ENCODE assay signal across 38 mouse cellular contexts in genomic region chr1:36591408-36591807, GRCm38 (mm10). TPM values are rescaled to one million over a fixed set of nuclear protein-coding genes. Genes with fewer than 3 reads are reported as not detected.
A peak's percentile ranks its signal among the peaks of the same experiment; 100 is the strongest.
DNase-seq lines count a peak whose midpoint lies in the region.
"Had no signal": no experiment of that assay in that cellular context is flagged by ENCODE, and none has a peak within 500 bp of the region (broad histone marks: within the 10 kb centered on the region; RNA-seq: fewer than 3 reads in every experiment).

No protein-coding gene starts in this region.

- H3K4me3 ChIP-seq in heart, embryonic 10.5 days: no peak overlapping the region
- no peak overlapping the region for H3K4me3 ChIP-seq in limb, embryonic 10.5 days
- H3K4me3 ChIP-seq: embryonic facial prominence, embryonic 13.5 days; forebrain, embryonic 10.5 days; heart, embryonic 12.5 days; hindbrain, embryonic 12.5 days; intestine, embryonic 15.5 days; limb, embryonic 15.5 days; stomach, embryonic 15.5 days had no signal

- peaks cover 74% of the 10 kb centered on the region for H3K4me1 ChIP-seq in heart, embryonic 10.5 days
- H3K4me1 ChIP-seq in limb, embryonic 10.5 days: peaks cover 70% of the 10 kb centered on the region

- 47% methylated on average over 2 of the region's 2 CpGs for WGBS in heart, embryonic 10.5 days
- WGBS in limb, embryonic 10.5 days: 87% methylated on average over 2 of the region's 2 CpGs

- H3K36me3 ChIP-seq in heart, embryonic 10.5 days: no peaks in the 10 kb centered on the region
- H3K36me3 ChIP-seq in limb, embryonic 10.5 days: no peaks in the 10 kb centered on the region
- H3K36me3 ChIP-seq: embryonic facial prominence, embryonic 13.5 days; forebrain, embryonic 10.5 days; G1E; heart, embryonic 12.5 days; hindbrain, embryonic 12.5 days; intestine, embryonic 15.5 days; limb, embryonic 15.5 days; stomach, embryonic 15.5 days had no signal

- H3K9me3 ChIP-seq in heart, embryonic 10.5 days: no peaks in the 10 kb centered on the region
- H3K9me3 ChIP-seq in limb, embryonic 10.5 days (replicated peaks): no peaks in the 10 kb centered on the region
- H3K9me3 ChIP-seq: embryonic facial prominence, embryonic 13.5 days; forebrain, embryonic 10.5 days; G1E; heart, embryonic 12.5 days; hindbrain, embryonic 12.5 days; intestine, embryonic 15.5 days; limb, embryonic 15.5 days; stomach, embryonic 15.5 days had no signal

- DNase-seq in heart, embryonic 10.5 days (ENCODE audit: low spot score): no peak
- no peak for DNase-seq in heart, postnatal 36 days
- peak; percentile 89 for DNase-seq in A20 (ENCODE audit: low read depth, low spot score)
- no peak for DNase-seq in limb, embryonic 10.5 days (ENCODE audit: low spot score)
- DNase-seq in thymus, postnatal 0 days (ENCODE audit: low spot score): peak; percentile 67
- no peak for DNase-seq in kidney, adult 9 months
- no peak for DNase-seq in right cerebral cortex, adult 18-20 months
- no peak for DNase-seq in kidney, postnatal 36 days
- DNase-seq: adrenal gland, postnatal 14 days; cerebellum, adult 11 months; cerebellum, adult 9-10 months; cerebellum, postnatal 36 days; embryo, embryonic 11 days; gastrocnemius, postnatal 14 days; heart, adult 18-20 months; kidney, adult 2 months; layer of hippocampus, postnatal 36 days; left cerebral cortex, postnatal 4 days; lung, adult 2 months; lung, postnatal 10 days; right cerebral cortex, postnatal 4 days had no signal

- no peaks in the 10 kb centered on the region for H3K27me3 ChIP-seq in heart, embryonic 10.5 days (ENCODE audit: insufficient read depth, poor library complexity, severe bottlenecking)
- H3K27me3 ChIP-seq in limb, embryonic 10.5 days (ENCODE audit: low read depth, poor library complexity, severe bottlenecking): no peaks in the 10 kb centered on the region
- H3K27me3 ChIP-seq: embryonic facial prominence, embryonic 13.5 days; heart, embryonic 12.5 days; hindbrain, embryonic 12.5 days; intestine, embryonic 15.5 days; limb, embryonic 15.5 days; Patski; stomach, embryonic 15.5 days had no signal

- H3K27ac ChIP-seq in heart, embryonic 10.5 days: peak overlapping the region; percentile 6; the same call in 1 of the 2 replicates
- peak overlapping the region; percentile 92; the same call in 1 of the 2 replicates for H3K27ac ChIP-seq in limb, embryonic 10.5 days
- H3K27ac ChIP-seq: embryonic facial prominence, embryonic 13.5 days; forebrain, embryonic 10.5 days; hindbrain, embryonic 12.5 days; kidney, postnatal 0 days; limb, embryonic 15.5 days; liver, embryonic 14.5 days; macrophage had no signal

- intact Hi-C loops in heart, postnatal 36 days (cut with DNase I): loop anchor here (2.0 to 5.0 kb wide), 2 partner anchors 17 to 41 kb away; no protein-coding TSS in a partner anchor

RNA-seq across cellular contexts. Expression of gene Sema4c, which starts 33.3 kb away (rescaled TPM):
- 12.2 and 15.2 TPM in 2 replicates for polyA plus RNA-seq in heart, embryonic 10.5 days (2016; fragmentation: Nextera tagmentation; extraction: Ambion mirVana)
- 10 to 100 TPM; 15.0 to 17.1 TPM for total RNA-seq in heart, postnatal 36 days (2021)
- 28.5 and 34.2 TPM in 2 replicates for polyA plus RNA-seq in limb, embryonic 10.5 days (2016; fragmentation: Nextera tagmentation; extraction: Ambion mirVana)
- 5.5 and 6.0 TPM in 2 replicates for polyA plus RNA-seq in thymus, postnatal 0 days (2015; fragmentation: Nextera tagmentation; extraction: Ambion mirVana)
- total RNA-seq: neutrophil, adult 5-6 weeks had no signal
- polyA plus RNA-seq: G1E had no signal

RNA-seq across cellular contexts. Expression of gene Ankrd39, which starts 44.2 kb away (rescaled TPM):
- polyA plus RNA-seq in heart, embryonic 10.5 days (2016; fragmentation: Nextera tagmentation; extraction: Ambion mirVana): 23.9 and 24.5 TPM in 2 replicates
- 1 to 10 TPM; 7.3 to 7.8 TPM for total RNA-seq in heart, postnatal 36 days (2021)
- polyA plus RNA-seq in limb, embryonic 10.5 days (2016; fragmentation: Nextera tagmentation; extraction: Ambion mirVana): 19.5 and 20.3 TPM in 2 replicates
- polyA plus RNA-seq in thymus, postnatal 0 days (2015; fragmentation: Nextera tagmentation; extraction: Ambion mirVana): 20.0 and 22.7 TPM in 2 replicates

RNA-seq across cellular contexts. Expression of gene Gm42417, which starts 52.2 kb away (rescaled TPM):
- 0.20 and 1.0 TPM in 2 replicates for polyA plus RNA-seq in heart, embryonic 10.5 days (2016; fragmentation: Nextera tagmentation; extraction: Ambion mirVana)
- 100 to 1,000 TPM in 1 of 2 experiments, 10 to 100 TPM in 1; 93.9 to 209 TPM for total RNA-seq in heart, postnatal 36 days (2021)
- polyA plus RNA-seq in limb, embryonic 10.5 days (2016; fragmentation: Nextera tagmentation; extraction: Ambion mirVana): 0.39 TPM in 1 of 2 replicates, not detected in the other
- polyA plus RNA-seq in thymus, postnatal 0 days (2015; fragmentation: Nextera tagmentation; extraction: Ambion mirVana): 0.26 and 0.60 TPM in 2 replicates
- total RNA-seq: G1E; hindbrain, postnatal 0 days; layer of hippocampus, postnatal 36 days; left cerebral cortex, postnatal 4 days; neutrophil, adult 5-6 weeks had no signal
- polyA plus RNA-seq: embryonic facial prominence, embryonic 13.5 days; forebrain, embryonic 10.5 days; heart, postnatal 0 days; hindbrain, embryonic 12.5 days; hindbrain, postnatal 0 days; kidney, adult 2 months; kidney, postnatal 0 days; large intestine, adult 2 months; liver, embryonic 14.5 days; lung, adult 2 months; midbrain, embryonic 11.5 days; stomach, embryonic 15.5 days had no signal

RNA-seq across cellular contexts. Expression of gene Ankrd23, which starts 54.7 kb away (rescaled TPM):
- polyA plus RNA-seq in heart, embryonic 10.5 days (2016; fragmentation: Nextera tagmentation; extraction: Ambion mirVana): 16.7 and 19.0 TPM in 2 replicates
- total RNA-seq in heart, postnatal 36 days (2021): 100 to 1,000 TPM; 203 to 373 TPM
- polyA plus RNA-seq in limb, embryonic 10.5 days (2016; fragmentation: Nextera tagmentation; extraction: Ambion mirVana): 14.3 and 16.8 TPM in 2 replicates
- 10.0 and 12.0 TPM in 2 replicates for polyA plus RNA-seq in thymus, postnatal 0 days (2015; fragmentation: Nextera tagmentation; extraction: Ambion mirVana)

Comparison
In these comparisons a context has a peak if more than half of its experiments do, and no peak if none do; other contexts are left out.
1. DNase-seq: peak in A20 (single experiment) and thymus, postnatal 0 days (single experiment); none in heart, embryonic 10.5 days (single experiment), heart, postnatal 36 days (0 of 2), limb, embryonic 10.5 days (single experiment), kidney, adult 9 months (single experiment), right cerebral cortex, adult 18-20 months (single experiment) and kidney, postnatal 36 days (0 of 2).